Mouse (Mus musculus) neural tube, embryonic 15.5 days (tissue): ENCODE data around the gene Cadm2. TPM values are rescaled to one million over a fixed set of nuclear protein-coding genes. Genes with fewer than 3 reads are reported as not detected.

Experiments
- ATAC-seq: fragments of 200-750 bp; cut with Nextera tagmentation; 2 replicates; pipeline ENCODE4 v1.8.0; 2017; ENCODE audit warnings: mild to moderate bottlenecking, moderate TSS enrichment, moderate library complexity; ENCODE audit not compliant: low FRiP score
- H3K27ac ChIP-seq: fragments of 300-500 bp; sonication (generic); replicated peaks from 2 replicates; pipeline ENCODE4 v1.5.1; 2015; ENCODE audit warnings: mild to moderate bottlenecking, inconsistent platforms
- H3K27me3 ChIP-seq: fragments of 300-500 bp; sonication (generic); replicated peaks from 2 replicates; pipeline ENCODE4 v1.6.1; 2015; ENCODE audit warnings: inconsistent platforms
- H3K36me3 ChIP-seq: fragments of 300-500 bp; sonication (generic); 2 replicates; pipeline ENCODE4 v1.6.1; 2015; ENCODE audit warnings: inconsistent platforms
- H3K4me1 ChIP-seq: fragments of 300-500 bp; sonication (generic); 2 replicates; pipeline ENCODE4 v1.6.1; 2015; ENCODE audit warnings: inconsistent platforms
- H3K4me2 ChIP-seq: fragments of 300-500 bp; sonication (generic); 2 replicates; pipeline ENCODE4 v1.6.1; 2015; ENCODE audit warnings: inconsistent platforms, mild to moderate bottlenecking, moderate library complexity
- H3K4me3 ChIP-seq: fragments of 300-500 bp; sonication (generic); replicated peaks from 2 replicates; pipeline ENCODE4 v1.5.1; 2015; ENCODE audit warnings: mild to moderate bottlenecking, inconsistent platforms
- H3K9ac ChIP-seq: fragments of 300-500 bp; sonication (generic); replicated peaks from 2 replicates; pipeline ENCODE4 v1.6.1; 2015; ENCODE audit warnings: mild to moderate bottlenecking, inconsistent platforms
- H3K9me3 ChIP-seq: fragments of 300-500 bp; sonication (generic); replicated peaks from 2 replicates; pipeline ENCODE4 v1.6.1; 2016; ENCODE audit warnings: inconsistent platforms
- WGBS: fragments of 180-500 bp; shearing (Covaris S2); methylation state at CpG from one replicate; pipeline ENCODE4 v1.1.7; 2015; ENCODE audit warnings: mixed read lengths; 5-methylcytosine and 5-hydroxymethylcytosine counted together
- polyA plus RNA-seq: library from polyadenylated mRNA; unstranded; fragments of >200 nt; fragmentation: Nextera tagmentation; extraction: Ambion mirVana; gene quantifications from 2 replicates; pipeline ENCODE4 v1.2.1, GENCODE M21; 2015

Cadm2 gene
- polyA plus RNA-seq, 1 experiment from 2014 or later: 64.9 TPM

DNA sequence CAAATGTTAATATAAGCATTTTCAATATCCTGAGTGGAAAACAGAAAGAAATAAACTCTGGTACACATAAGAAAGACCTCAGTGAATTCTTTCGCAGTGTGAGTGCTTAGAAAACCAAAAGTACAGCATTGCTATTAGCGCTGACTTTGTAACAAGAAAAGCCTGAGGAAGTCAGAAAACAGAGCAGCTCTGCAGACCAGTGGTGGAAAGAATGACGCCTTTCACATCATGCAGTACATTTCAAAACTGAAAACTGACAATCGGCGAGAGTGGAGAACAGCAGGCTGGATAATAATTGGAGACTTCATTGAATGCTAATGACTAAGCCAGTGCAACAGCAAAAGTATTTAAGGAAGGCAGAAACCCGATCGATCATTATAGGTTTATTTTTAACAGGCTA, 138.2 kb downstream of the Cadm2 start:
- no peak overlapping the region for H3K4me3 ChIP-seq
- no peaks in the 10 kb centered on the region for H3K36me3 ChIP-seq
- H3K4me2 ChIP-seq: no peak overlapping the region
- no peaks in the 10 kb centered on the region for H3K9me3 ChIP-seq
- no peak overlapping the region for H3K27ac ChIP-seq
- no peak for ATAC-seq
- H3K27me3 ChIP-seq: no peaks in the 10 kb centered on the region
- no peak overlapping the region for H3K9ac ChIP-seq
- no peaks in the 10 kb centered on the region for H3K4me1 ChIP-seq
- WGBS: 74% methylated on average over 7 of the region's 7 CpGs

DNA sequence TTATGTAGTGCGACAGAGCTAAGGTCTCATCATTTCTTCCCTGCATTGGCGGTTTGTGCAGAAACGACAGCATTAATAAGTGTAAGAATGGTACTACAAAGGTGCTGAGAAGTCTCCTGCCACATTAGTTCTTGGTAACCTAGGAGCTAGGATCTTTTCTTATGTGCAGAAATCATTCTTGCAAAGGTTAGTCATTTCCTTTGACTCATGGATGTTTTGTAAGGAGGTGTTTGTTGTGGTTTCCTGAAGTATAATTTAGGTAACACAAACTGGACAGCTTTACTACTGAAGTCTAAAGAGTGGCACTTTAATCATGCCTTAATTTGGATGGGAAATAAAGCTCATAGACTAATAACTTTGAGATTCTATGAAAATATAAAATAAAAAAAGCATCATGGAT, 153.7 kb downstream of the Cadm2 start:
- WGBS: 88% methylated on average over 3 of the region's 3 CpGs
- Histone ChIP-seq H3K9ac (no peak overlapping the region), H3K4me2 (no peak overlapping the region), H3K27me3 (no peaks in the 10 kb centered on the region), H3K27ac (no peak overlapping the region), H3K4me1 (no peaks in the 10 kb centered on the region), H3K4me3 (no peak overlapping the region), H3K9me3 (no peaks in the 10 kb centered on the region), H3K36me3 (no peaks in the 10 kb centered on the region)
- no peak for ATAC-seq

DNA sequence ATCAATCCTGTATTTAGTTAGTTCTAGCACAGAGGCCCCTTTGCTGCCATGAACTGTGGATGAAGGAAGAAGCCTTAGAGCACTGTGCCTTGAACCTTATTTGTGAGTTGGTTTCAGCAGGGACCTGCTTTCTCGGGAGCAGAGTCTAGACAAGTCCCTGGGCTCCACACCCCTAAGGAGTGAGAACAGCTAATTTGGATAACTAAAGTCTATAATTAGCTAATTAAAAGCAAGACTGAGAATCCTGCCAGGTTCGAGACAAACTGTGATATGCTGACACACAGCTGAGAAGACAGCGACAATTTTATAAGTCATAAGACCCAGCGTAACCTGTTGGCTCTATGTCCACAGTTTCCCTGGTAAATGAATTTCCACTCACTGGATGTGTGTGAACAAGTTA, 184.4 kb downstream of the Cadm2 start:
- Histone ChIP-seq H3K4me3 (no peak overlapping the region), H3K4me2 (no peak overlapping the region), H3K27me3 (no peaks in the 10 kb centered on the region), H3K36me3 (no peaks in the 10 kb centered on the region), H3K4me1 (no peaks in the 10 kb centered on the region), H3K9ac (no peak overlapping the region), H3K9me3 (no peaks in the 10 kb centered on the region), H3K27ac (no peak overlapping the region)
- WGBS: 75% methylated on average over 4 of the region's 4 CpGs
- no peak for ATAC-seq

DNA sequence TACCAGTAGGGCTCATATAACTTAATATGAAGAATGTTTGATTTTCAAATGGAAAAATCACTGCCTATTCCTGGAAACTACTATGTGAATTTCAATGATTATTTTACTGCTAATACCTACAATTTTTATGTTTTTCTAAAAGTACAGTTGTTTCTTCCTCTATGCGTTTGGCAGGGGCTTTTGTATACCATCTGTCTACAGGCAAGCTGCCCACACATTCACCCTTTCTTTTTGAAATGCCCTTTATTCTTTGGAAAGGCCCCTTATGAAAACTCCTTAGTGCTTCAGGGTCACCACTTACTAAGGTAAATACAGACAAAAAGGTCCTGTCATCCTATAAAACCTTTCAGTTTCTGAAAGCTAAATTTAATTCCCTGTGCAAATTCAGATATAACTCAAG, 195.3 kb downstream of the Cadm2 start:
- Histone ChIP-seq H3K4me1 (no peaks in the 10 kb centered on the region), H3K4me2 (no peak overlapping the region), H3K27ac (no peak overlapping the region), H3K36me3 (no peaks in the 10 kb centered on the region), H3K9me3 (no peaks in the 10 kb centered on the region), H3K9ac (no peak overlapping the region), H3K27me3 (no peaks in the 10 kb centered on the region), H3K4me3 (no peak overlapping the region)
- WGBS: 72% methylated on average over 1 of the region's 1 CpGs
- no peak for ATAC-seq

DNA sequence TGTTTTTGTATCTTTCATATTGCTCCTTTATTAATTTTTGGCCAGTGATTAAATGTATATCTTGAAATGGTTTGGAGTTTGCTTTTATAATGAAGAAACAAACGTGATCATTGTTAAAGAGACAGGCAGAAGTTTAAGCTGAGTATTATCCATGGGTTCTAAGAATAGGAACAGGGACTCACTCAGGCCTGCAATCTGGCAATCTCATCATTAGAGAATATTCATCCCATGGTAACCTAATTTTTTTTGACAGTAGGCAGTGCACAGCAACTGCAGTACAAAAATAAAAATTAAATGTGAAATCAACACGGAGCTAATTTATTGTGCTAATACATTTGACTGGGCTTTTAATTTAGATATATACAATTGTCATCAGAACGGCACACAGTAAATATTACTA, 209.8 kb downstream of the Cadm2 start:
- no peak overlapping the region for H3K27ac ChIP-seq
- H3K9ac ChIP-seq: no peak overlapping the region
- no peak for ATAC-seq
- H3K9me3 ChIP-seq: no peaks in the 10 kb centered on the region
- no peaks in the 10 kb centered on the region for H3K27me3 ChIP-seq
- H3K4me2 ChIP-seq: no peak overlapping the region
- no peaks in the 10 kb centered on the region for H3K4me1 ChIP-seq
- H3K4me3 ChIP-seq: no peak overlapping the region
- no peaks in the 10 kb centered on the region for H3K36me3 ChIP-seq
- WGBS: 68% methylated on average over 3 of the region's 3 CpGs

DNA sequence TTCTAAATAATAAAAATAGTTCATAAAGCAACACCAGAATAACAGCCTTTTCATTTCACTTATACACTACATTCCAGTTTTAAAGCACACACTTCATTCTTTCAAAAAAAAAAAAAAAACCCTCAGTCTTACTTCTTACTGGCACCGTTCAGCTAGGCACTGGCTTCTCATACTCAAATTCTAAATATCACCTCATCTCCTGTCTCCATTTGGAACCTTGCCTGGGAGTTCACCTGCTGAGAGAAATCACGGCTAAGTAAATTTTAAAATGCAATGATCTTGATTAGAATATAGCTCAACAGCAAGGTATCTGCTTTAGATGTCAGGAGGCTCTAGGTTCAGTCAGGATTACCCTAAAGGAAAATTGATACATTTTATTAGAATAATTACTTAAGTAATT, 210.2 kb downstream of the Cadm2 start:
- no peaks in the 10 kb centered on the region for H3K36me3 ChIP-seq
- 58% methylated on average over 2 of the region's 2 CpGs for WGBS
- no peak overlapping the region for H3K4me2 ChIP-seq
- H3K27ac ChIP-seq: no peak overlapping the region
- no peaks in the 10 kb centered on the region for H3K27me3 ChIP-seq
- no peaks in the 10 kb centered on the region for H3K4me1 ChIP-seq
- H3K9ac ChIP-seq: no peak overlapping the region
- no peak overlapping the region for H3K4me3 ChIP-seq
- H3K9me3 ChIP-seq: no peaks in the 10 kb centered on the region
- no peak for ATAC-seq

DNA sequence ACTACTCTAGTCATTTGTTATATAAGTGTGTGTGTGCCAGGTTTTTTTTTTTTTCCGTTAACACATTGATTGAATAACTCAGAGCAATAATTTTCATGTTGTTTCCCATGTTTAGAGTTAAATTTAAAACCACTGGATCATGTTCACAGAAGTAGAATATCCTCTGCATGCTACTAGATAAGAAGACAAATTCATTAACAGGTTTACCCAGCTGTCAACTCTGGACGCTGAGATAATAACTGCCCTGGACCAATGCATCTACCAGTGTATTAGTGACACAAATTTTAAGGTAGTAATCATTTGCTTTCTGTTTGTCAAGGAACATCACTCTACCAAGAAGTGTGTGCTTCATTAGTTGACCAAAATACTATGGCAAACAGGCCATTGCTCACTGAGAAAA, 253.0 kb downstream of the Cadm2 start:
- Histone ChIP-seq H3K27me3 (no peaks in the 10 kb centered on the region), H3K9ac (no peak overlapping the region), H3K4me3 (no peak overlapping the region), H3K4me1 (no peaks in the 10 kb centered on the region), H3K4me2 (no peak overlapping the region), H3K36me3 (no peaks in the 10 kb centered on the region), H3K9me3 (no peaks in the 10 kb centered on the region), H3K27ac (no peak overlapping the region)
- 93% methylated on average over 2 of the region's 2 CpGs for WGBS
- ATAC-seq: no peak

DNA sequence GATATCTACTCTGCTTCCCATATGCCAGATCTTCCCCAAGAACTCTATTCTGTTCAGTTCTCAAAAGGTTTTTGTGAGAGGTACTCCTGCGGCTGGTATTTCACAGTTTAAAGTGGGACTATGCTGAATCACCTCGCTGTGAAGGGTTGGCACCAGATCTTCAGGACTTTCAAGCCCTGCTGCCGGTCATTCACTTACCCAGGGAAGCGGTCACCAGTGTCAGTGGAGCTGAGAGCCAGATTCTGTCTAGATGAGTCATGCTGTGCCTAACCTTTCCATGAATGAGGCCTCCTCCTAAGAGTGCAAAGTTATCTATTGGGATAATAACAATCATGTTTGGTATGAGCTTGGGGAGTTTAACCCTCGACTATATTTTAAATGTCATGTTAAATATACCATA, 272.7 kb downstream of the Cadm2 start:
- H3K4me1 ChIP-seq: peaks cover 5% of the 10 kb centered on the region; the same call in 1 of the 2 replicates
- WGBS: 87% methylated on average over 5 of the region's 5 CpGs
- no peak for ATAC-seq

DNA sequence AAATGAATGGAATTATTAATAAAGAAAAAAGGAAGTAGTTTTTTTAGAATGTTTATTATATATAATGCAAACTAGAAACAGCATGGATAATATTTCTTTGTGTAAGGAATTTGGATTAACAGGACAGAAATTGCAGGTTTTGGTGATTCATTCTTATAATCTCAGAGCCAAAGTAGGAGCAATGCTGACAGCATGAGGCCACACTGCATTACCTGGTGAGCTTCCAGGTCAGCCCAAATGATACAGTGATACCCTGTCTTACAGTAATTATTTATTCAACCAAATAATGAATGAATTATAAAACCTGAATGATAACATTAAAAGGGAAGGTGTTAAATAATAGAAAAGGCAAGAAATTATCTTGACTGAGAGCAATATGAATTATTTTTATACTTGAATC, 273.1 kb downstream of the Cadm2 start:
- H3K27ac ChIP-seq: no peak overlapping the region
- no peak overlapping the region for H3K4me2 ChIP-seq
- no peaks in the 10 kb centered on the region for H3K9me3 ChIP-seq
- no peaks in the 10 kb centered on the region for H3K27me3 ChIP-seq
- H3K4me1 ChIP-seq: peaks cover 5% of the 10 kb centered on the region; the same call in 1 of the 2 replicates
- no peak overlapping the region for H3K9ac ChIP-seq
- no peak overlapping the region for H3K4me3 ChIP-seq
- H3K36me3 ChIP-seq: no peaks in the 10 kb centered on the region
- no peak for ATAC-seq

More for the DNA sequence above, 272.7 kb downstream of the Cadm2 start:
- no peaks in the 10 kb centered on the region for H3K9me3 ChIP-seq
- H3K4me3 ChIP-seq: no peak overlapping the region
- no peaks in the 10 kb centered on the region for H3K27me3 ChIP-seq
- H3K27ac ChIP-seq: no peak overlapping the region
- H3K36me3 ChIP-seq: no peaks in the 10 kb centered on the region
- no peak overlapping the region for H3K4me2 ChIP-seq
- H3K9ac ChIP-seq: no peak overlapping the region

DNA sequence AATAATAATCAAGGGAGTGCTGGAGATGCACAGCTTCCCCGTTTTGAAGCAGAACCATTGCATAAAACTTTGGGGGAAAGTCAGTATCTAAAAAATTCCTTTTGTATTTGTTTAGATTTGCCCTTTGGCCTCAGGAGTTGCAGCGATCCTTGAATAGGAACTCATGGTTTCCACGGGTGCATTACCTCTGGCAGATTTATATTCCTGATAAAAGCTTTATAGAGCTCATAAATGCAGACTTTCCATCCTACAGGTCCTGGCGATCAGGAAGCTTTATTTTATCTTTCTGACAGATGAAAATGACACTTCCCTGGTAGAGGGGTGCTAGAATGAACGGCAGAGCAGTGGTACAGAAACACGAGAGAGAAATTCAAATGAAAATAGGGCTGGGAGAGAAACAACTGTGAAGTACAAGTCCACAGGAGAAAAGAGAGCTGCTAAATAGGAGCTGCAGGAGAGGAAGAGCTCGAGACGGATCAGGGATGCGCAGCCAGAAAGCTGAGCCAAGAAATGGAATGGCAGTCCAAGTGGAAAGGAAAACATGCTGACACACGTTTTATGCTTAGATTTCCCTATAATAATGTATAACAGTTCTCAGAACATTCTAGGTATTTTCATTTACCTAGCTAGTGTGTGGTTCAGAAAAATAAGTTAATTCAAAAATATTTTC, 274.0 kb downstream of the Cadm2 start:
- Histone ChIP-seq H3K27me3 (no peaks in the 10 kb centered on the region), H3K4me2 (peak overlapping the region; percentile 17; the same call in 1 of the 2 replicates), H3K4me1 (peaks cover 5% of the 10 kb centered on the region; the same call in 1 of the 2 replicates), H3K9ac (no peak overlapping the region), H3K27ac (0 out of 2 replicates have a peak overlapping the region, but pooled peaks have one; percentile 1), H3K9me3 (no peaks in the 10 kb centered on the region), H3K4me3 (no peak overlapping the region), H3K36me3 (no peaks in the 10 kb centered on the region)
- ATAC-seq: no peak
- 29% methylated on average over 10 of the region's 10 CpGs for WGBS

DNA sequence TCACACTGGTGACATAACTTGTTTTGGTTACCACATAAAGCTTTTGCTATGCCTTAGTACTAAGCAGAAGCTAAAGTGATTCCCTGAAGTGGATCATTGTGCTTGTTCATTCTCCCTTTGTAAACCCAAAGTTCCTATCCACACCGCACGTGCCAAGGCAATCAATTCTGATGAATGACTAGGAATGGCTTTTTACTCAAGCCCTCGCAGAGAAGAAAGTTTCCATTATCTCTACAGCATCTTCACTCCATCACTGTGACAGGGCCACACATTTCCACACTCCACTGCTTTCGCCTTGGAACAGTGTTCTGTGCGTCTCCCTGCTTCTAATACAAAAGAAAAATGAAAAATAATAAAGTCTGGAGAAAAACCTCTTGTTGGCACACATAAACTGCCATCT, 276.5 kb downstream of the Cadm2 start:
- Histone ChIP-seq H3K9me3 (no peaks in the 10 kb centered on the region), H3K4me2 (no peak overlapping the region), H3K27me3 (no peaks in the 10 kb centered on the region), H3K4me1 (peaks cover 5% of the 10 kb centered on the region; the same call in 1 of the 2 replicates), H3K36me3 (no peaks in the 10 kb centered on the region), H3K9ac (no peak overlapping the region), H3K27ac (no peak overlapping the region), H3K4me3 (no peak overlapping the region)
- 16% methylated on average over 5 of the region's 5 CpGs for WGBS
- no peak for ATAC-seq

DNA sequence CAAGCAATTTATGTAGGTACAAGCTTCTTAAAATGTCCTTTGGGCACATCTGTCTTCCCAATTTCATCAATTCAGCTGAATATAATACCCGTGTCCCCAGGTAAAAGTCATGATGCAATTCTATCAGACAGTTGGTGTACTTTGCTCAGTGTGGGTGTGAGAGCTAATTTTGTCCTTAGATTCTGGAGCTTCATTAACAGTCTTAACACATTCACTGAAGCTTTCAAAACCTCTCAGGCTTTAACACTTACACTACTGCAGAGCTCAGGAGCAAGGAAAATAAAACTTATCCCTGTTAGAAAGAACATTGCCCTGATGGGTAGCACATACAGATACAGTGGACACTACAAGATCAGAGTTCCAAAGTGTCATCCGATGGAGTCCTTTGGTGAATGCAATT, 309.7 kb downstream of the Cadm2 start:
- ATAC-seq: peak; percentile 68
- H3K4me2 ChIP-seq: no peak overlapping the region
- 68% methylated on average over 2 of the region's 2 CpGs for WGBS
- no peaks in the 10 kb centered on the region for H3K9me3 ChIP-seq
- H3K36me3 ChIP-seq: no peaks in the 10 kb centered on the region
- H3K4me3 ChIP-seq: no peak overlapping the region
- no peak overlapping the region for H3K27ac ChIP-seq
- H3K4me1 ChIP-seq: no peaks in the 10 kb centered on the region
- no peaks in the 10 kb centered on the region for H3K27me3 ChIP-seq
- no peak overlapping the region for H3K9ac ChIP-seq
